Mouse (Mus musculus) kidney, adult 8-10 months (tissue): ENCODE results near the gene Usp32.

ENCODE experiments used
- DNase-seq, 2 experiments: peaks; one replicate each; pipeline ENCODE4 v3.0.0; 2022

Usp32 gene

GRCm38 (mm10) chr11:84947206-84947605 lies 192.8 kb downstream of the Usp32 start:
- DNase-seq, result no peak

DNA sequence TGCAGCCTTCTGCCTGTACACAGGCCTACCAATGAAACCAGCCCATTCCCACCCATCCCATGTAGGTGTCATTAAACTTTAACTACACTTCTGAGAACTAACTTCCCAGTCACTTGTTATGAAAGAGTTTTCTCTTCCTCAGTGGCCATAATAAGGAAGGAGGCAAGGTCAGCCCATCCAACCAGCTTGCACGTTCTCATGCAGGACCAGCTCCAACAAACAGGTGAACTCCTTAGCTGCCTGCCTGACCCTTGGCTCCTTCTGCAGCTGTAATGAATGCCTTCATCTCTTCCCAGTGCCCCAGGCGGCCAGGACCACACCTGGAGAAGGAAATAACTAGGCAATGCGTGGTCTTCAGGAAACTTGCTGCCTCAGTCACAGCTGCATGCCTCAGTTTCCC lies 194.1 kb downstream of the Usp32 start:
- peak; percentile 57 to 75 for DNase-seq

DNA sequence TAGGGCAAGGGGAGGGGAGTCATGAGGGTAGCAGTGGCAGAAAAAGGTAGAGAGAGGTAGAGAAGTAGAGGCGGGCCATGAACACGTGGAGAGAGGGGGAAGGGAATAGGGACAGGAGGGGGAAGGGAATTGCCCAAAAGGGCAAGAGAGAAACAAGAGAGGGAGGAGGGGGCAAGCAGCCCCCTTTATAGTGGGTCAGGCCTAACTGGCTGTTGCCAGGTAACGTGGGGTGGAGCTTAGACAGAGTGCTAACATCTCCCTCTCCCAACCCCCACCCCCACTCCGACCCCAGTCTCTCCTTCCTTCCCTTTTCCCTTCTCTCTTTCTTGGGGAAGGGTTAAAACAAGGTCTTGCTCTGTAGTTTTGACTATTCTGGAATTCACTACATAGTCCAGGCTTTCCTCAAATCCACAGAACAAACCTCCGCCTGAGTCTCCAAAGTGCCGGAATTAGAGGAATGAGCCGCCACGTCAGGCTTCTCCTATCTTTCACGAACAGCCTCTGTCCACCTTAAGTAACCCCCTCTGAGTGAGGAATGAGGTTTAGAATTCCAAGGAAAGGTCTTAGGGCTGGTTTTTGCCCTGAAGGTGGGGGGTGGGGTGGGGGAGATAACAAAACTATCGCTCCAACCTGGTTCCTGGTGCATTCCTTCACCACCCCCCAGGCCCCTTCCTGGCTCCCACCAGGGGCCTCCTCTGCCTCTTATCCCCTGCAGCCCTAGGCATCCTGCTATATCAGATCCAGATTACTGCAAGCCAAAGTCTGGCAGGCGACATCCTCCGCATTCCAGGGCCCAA lies 195.1 kb downstream of the Usp32 start:
- DNase-seq, result no peak

GRCm38 (mm10) chr11:84943948-84944347 lies 196.0 kb downstream of the Usp32 start:
- DNase-seq, result peak in 1 of 2 experiments; percentile 66

DNA sequence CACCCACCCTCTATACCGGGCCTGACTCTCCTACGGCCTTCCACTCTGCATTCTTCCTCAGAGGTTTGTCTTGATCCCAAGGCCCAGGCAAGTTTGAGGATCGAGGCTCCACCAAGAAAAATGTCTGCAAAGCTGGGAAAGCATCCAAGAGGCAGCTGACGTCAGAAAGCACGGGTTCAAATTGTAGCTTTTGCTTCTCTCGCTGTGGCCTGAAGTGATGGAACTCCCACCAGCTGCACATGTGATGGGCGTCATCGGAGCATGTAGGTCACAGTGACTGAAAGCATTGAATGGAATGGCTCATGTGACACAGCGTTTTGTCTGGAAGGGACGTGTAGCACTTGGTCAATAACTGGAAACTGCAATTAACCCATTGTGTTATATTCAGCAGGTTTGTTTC lies 199.8 kb downstream of the Usp32 start:
- DNase-seq, result no peak

- DNase-seq, result no peak
Observed at GRCm38 (mm10) chr11:84939508-84940053, 200.4 kb downstream of the Usp32 start.
